8 mouse cellular contexts compared by ENCODE assay signal in genomic region chr4:109657021-109657850, GRCm38 (mm10). TPM values are rescaled to one million over a fixed set of nuclear protein-coding genes. Genes with fewer than 3 reads are reported as not detected.
DNase-seq lines count a peak whose midpoint lies in the region; ATAC-seq and TF ChIP-seq lines count a peak whose summit lies in the region.

No protein-coding gene starts in this region.

- DNase-seq in layer of hippocampus, postnatal 10 days (ENCODE audit: low spot score in 2 of 2): peak; percentile 38 to 53
- no peak for DNase-seq in layer of hippocampus, adult 9-11 months
- peak; percentile 68 for DNase-seq in hindbrain, embryonic 11.5 days (ENCODE audit: low spot score)
- no peak for DNase-seq in limb, embryonic 14.5 days (ENCODE audit: low spot score)

- H3K36me3 ChIP-seq in forebrain, embryonic 12.5 days (replicated peaks): no peaks in the 10 kb centered on the region
- H3K36me3 ChIP-seq in hindbrain, embryonic 11.5 days (ENCODE audit: control insufficient read depth, insufficient read depth, low read length): no peaks in the 10 kb centered on the region
- no peaks in the 10 kb centered on the region for H3K36me3 ChIP-seq in limb, embryonic 14.5 days (ENCODE audit: control insufficient read depth, insufficient read depth, low read length)
- no peaks in the 10 kb centered on the region for H3K36me3 ChIP-seq in midbrain, embryonic 16.5 days (ENCODE audit: control insufficient read depth, insufficient read depth, low read length)
- H3K36me3 ChIP-seq in stomach, embryonic 16.5 days (ENCODE audit: control insufficient read depth, insufficient read depth, low read length): no peaks in the 10 kb centered on the region

- H3K4me2 ChIP-seq in forebrain, embryonic 12.5 days: peak overlapping the region; percentile 52
- H3K4me2 ChIP-seq in hindbrain, embryonic 11.5 days (replicated peaks; ENCODE audit: low read depth, low read length): peak overlapping the region; percentile 29
- H3K4me2 ChIP-seq in limb, embryonic 14.5 days (replicated peaks; ENCODE audit: low read depth, low read length, severe bottlenecking): peak overlapping the region; percentile 62
- H3K4me2 ChIP-seq in midbrain, embryonic 16.5 days (ENCODE audit: low read length): peak overlapping the region; percentile 54
- H3K4me2 ChIP-seq in stomach, embryonic 16.5 days (ENCODE audit: low read depth, low read length): peak overlapping the region; percentile 78

- no peaks in the 10 kb centered on the region for H3K9me3 ChIP-seq in forebrain, embryonic 12.5 days
- H3K9me3 ChIP-seq in hindbrain, embryonic 11.5 days (ENCODE audit: control insufficient read depth, low read length): no peaks in the 10 kb centered on the region
- no peaks in the 10 kb centered on the region for H3K9me3 ChIP-seq in limb, embryonic 14.5 days (ENCODE audit: control insufficient read depth, low read length)
- H3K9me3 ChIP-seq in midbrain, embryonic 16.5 days (replicated peaks; ENCODE audit: control insufficient read depth, low read length, poor library complexity, severe bottlenecking): no peaks in the 10 kb centered on the region
- H3K9me3 ChIP-seq in stomach, embryonic 16.5 days (replicated peaks; ENCODE audit: control insufficient read depth, low read length): no peaks in the 10 kb centered on the region

- TF ChIP-seq POLR2A in limb, embryonic 14.5 days (IDR thresholded peaks at IDR 0.05; ENCODE audit: borderline replicate concordance, extremely low read depth, insufficient read depth, insufficient read length): no peak

- H3K4me3 ChIP-seq in brown adipose tissue, adult 24 weeks (ENCODE audit: insufficient read depth, low read depth, low read length): peak overlapping the region; percentile 90
- peak overlapping the region; percentile 30 for H3K4me3 ChIP-seq in forebrain, embryonic 12.5 days (replicated peaks)
- H3K4me3 ChIP-seq in hindbrain, embryonic 11.5 days (ENCODE audit: low read depth, low read length): peak overlapping the region; percentile 10
- peak overlapping the region; percentile 37 for H3K4me3 ChIP-seq in limb, embryonic 14.5 days (replicated peaks; ENCODE audit: low read length)
- H3K4me3 ChIP-seq in midbrain, embryonic 16.5 days (ENCODE audit: low read depth, low read length): peak overlapping the region; percentile 28
- peak overlapping the region; percentile 39 for H3K4me3 ChIP-seq in stomach, embryonic 16.5 days (replicated peaks; ENCODE audit: low read length)

- H3K27ac ChIP-seq in brown adipose tissue, adult 24 weeks (replicated peaks; ENCODE audit: low read depth, low read length): peak overlapping the region; percentile 86
- no peak overlapping the region for H3K27ac ChIP-seq in forebrain, embryonic 12.5 days
- H3K27ac ChIP-seq in hindbrain, embryonic 11.5 days (ENCODE audit: low read depth, low read length): no peak overlapping the region
- H3K27ac ChIP-seq in limb, embryonic 14.5 days (replicated peaks; ENCODE audit: low read depth, low read length): no peak overlapping the region
- H3K27ac ChIP-seq in midbrain, embryonic 16.5 days (ENCODE audit: low read length): no peak overlapping the region
- no peak overlapping the region for H3K27ac ChIP-seq in stomach, embryonic 16.5 days (ENCODE audit: low read length)

- H3K4me1 ChIP-seq in brown adipose tissue, adult 24 weeks (ENCODE audit: control insufficient read depth, insufficient read depth, insufficient read length, low read length): peaks cover 3% of the 10 kb centered on the region
- peaks cover 13% of the 10 kb centered on the region for H3K4me1 ChIP-seq in forebrain, embryonic 12.5 days
- peaks cover 6% of the 10 kb centered on the region for H3K4me1 ChIP-seq in hindbrain, embryonic 11.5 days (replicated peaks; ENCODE audit: control insufficient read depth, insufficient read depth, low read length)
- H3K4me1 ChIP-seq in limb, embryonic 14.5 days (ENCODE audit: control insufficient read depth, insufficient read depth, low read length): peaks cover 11% of the 10 kb centered on the region
- H3K4me1 ChIP-seq in midbrain, embryonic 16.5 days (ENCODE audit: control insufficient read depth, insufficient read depth, low read length): peaks cover 5% of the 10 kb centered on the region
- H3K4me1 ChIP-seq in stomach, embryonic 16.5 days (ENCODE audit: control insufficient read depth, insufficient read depth, low read length): peaks cover 5% of the 10 kb centered on the region

- ATAC-seq in forebrain, embryonic 12.5 days (ENCODE audit: low FRiP score): peak; percentile 63; the same call in 1 of the 2 replicates
- peak; percentile 76 for ATAC-seq in hindbrain, embryonic 11.5 days (ENCODE audit: low FRiP score)
- ATAC-seq in limb, embryonic 14.5 days (ENCODE audit: low FRiP score, low read depth): peak; percentile 53
- ATAC-seq in midbrain, embryonic 16.5 days: peak; percentile 70; the same call in 1 of the 2 replicates
- ATAC-seq in stomach, embryonic 16.5 days (ENCODE audit: insufficient read depth, low FRiP score): peak; percentile 68; the same call in 1 of the 2 replicates

- H3K9ac ChIP-seq in forebrain, embryonic 12.5 days: no peak overlapping the region
- no peak overlapping the region for H3K9ac ChIP-seq in hindbrain, embryonic 11.5 days (ENCODE audit: low read depth, low read length)
- H3K9ac ChIP-seq in limb, embryonic 14.5 days (ENCODE audit: low read depth, low read length, severe bottlenecking): peak overlapping the region; percentile 25
- H3K9ac ChIP-seq in midbrain, embryonic 16.5 days (ENCODE audit: low read depth, low read length): no peak overlapping the region
- peak overlapping the region; percentile 58 for H3K9ac ChIP-seq in stomach, embryonic 16.5 days (ENCODE audit: low read length)

- H3K27me3 ChIP-seq in forebrain, embryonic 12.5 days: peaks cover 57% of the 10 kb centered on the region
- H3K27me3 ChIP-seq in hindbrain, embryonic 11.5 days (ENCODE audit: control insufficient read depth, insufficient read depth, low read length): peaks cover 63% of the 10 kb centered on the region
- peaks cover 61% of the 10 kb centered on the region for H3K27me3 ChIP-seq in limb, embryonic 14.5 days (ENCODE audit: control insufficient read depth, insufficient read depth, low read length)
- H3K27me3 ChIP-seq in midbrain, embryonic 16.5 days (ENCODE audit: control insufficient read depth, insufficient read depth, low read depth, low read length): peaks cover 28% of the 10 kb centered on the region
- H3K27me3 ChIP-seq in stomach, embryonic 16.5 days (ENCODE audit: control insufficient read depth, insufficient read depth, low read length): peaks cover 40% of the 10 kb centered on the region

- WGBS in forebrain, embryonic 12.5 days: under 1% methylated on average over 53 of the region's 53 CpGs
- WGBS in hindbrain, embryonic 11.5 days: under 1% methylated on average over 40 of the region's 53 CpGs
- WGBS in limb, embryonic 14.5 days: 2% methylated on average over 51 of the region's 53 CpGs
- under 1% methylated on average over 49 of the region's 53 CpGs for WGBS in midbrain, embryonic 16.5 days
- WGBS in stomach, embryonic 16.5 days: 2% methylated on average over 53 of the region's 53 CpGs

RNA-seq across cellular contexts. Expression of gene Cdkn2c, which starts 9.8 kb away (rescaled TPM):
- total RNA-seq in layer of hippocampus, postnatal 10 days (2021): 1 to 10 TPM; 6.7 to 8.5 TPM
- polyA plus RNA-seq in brown adipose tissue, adult 24 weeks (2012; ENCODE audit: insufficient read depth, insufficient read length, missing spikeins): 114 and 124 TPM in 2 replicates
- polyA plus RNA-seq in forebrain, embryonic 12.5 days (2016; fragmentation: Nextera tagmentation; extraction: Ambion mirVana): 12.6 and 13.9 TPM in 2 replicates
- 5.1 and 5.5 TPM in 2 replicates for polyA plus RNA-seq in hindbrain, embryonic 11.5 days (2014; fragmentation: Nextera tagmentation; extraction: Ambion mirVana)
- polyA plus RNA-seq in limb, embryonic 14.5 days (2012; rRNA removed): 12.6 and 14.5 TPM in 2 replicates
- 11.8 and 13.4 TPM in 2 replicates for polyA plus RNA-seq in limb, embryonic 14.5 days (2014; fragmentation: Nextera tagmentation; extraction: Ambion mirVana)
- polyA plus RNA-seq in midbrain, embryonic 16.5 days (2015; fragmentation: Nextera tagmentation; extraction: Ambion mirVana): 1.7 and 2.0 TPM in 2 replicates
- polyA plus RNA-seq in stomach, embryonic 16.5 days (2015; fragmentation: Nextera tagmentation; extraction: Ambion mirVana): 6.5 and 9.0 TPM in 2 replicates

RNA-seq across cellular contexts. Expression of gene Faf1, which starts 19.2 kb away (rescaled TPM):
- total RNA-seq in layer of hippocampus, postnatal 10 days (2021): 10 to 100 TPM; 31.6 to 33.7 TPM
- polyA plus RNA-seq in brown adipose tissue, adult 24 weeks (2012; ENCODE audit: insufficient read depth, insufficient read length, missing spikeins): 26.6 and 28.3 TPM in 2 replicates
- polyA plus RNA-seq in forebrain, embryonic 12.5 days (2016; fragmentation: Nextera tagmentation; extraction: Ambion mirVana): 40.7 and 43.2 TPM in 2 replicates
- polyA plus RNA-seq in hindbrain, embryonic 11.5 days (2014; fragmentation: Nextera tagmentation; extraction: Ambion mirVana): 41.5 and 48.3 TPM in 2 replicates
- polyA plus RNA-seq in limb, embryonic 14.5 days (2012; rRNA removed): 14.2 and 16.8 TPM in 2 replicates
- 32.2 and 33.0 TPM in 2 replicates for polyA plus RNA-seq in limb, embryonic 14.5 days (2014; fragmentation: Nextera tagmentation; extraction: Ambion mirVana)
- 29.9 and 32.0 TPM in 2 replicates for polyA plus RNA-seq in midbrain, embryonic 16.5 days (2015; fragmentation: Nextera tagmentation; extraction: Ambion mirVana)
- polyA plus RNA-seq in stomach, embryonic 16.5 days (2015; fragmentation: Nextera tagmentation; extraction: Ambion mirVana): 16.0 and 17.0 TPM in 2 replicates

Comparison
In these comparisons a context has a peak if more than half of its experiments do, and no peak if none do; other contexts are left out.
1. DNase-seq: peak in layer of hippocampus, postnatal 10 days (2 of 2) and hindbrain, embryonic 11.5 days (single experiment); none in layer of hippocampus, adult 9-11 months (single experiment) and limb, embryonic 14.5 days (single experiment).
2. H3K4me3 ChIP-seq: peak in every context shown above with its lines; median percentile 90 in brown adipose tissue, adult 24 weeks; 39 in stomach, embryonic 16.5 days; 37 in limb, embryonic 14.5 days; 30 in forebrain, embryonic 12.5 days; 28 in midbrain, embryonic 16.5 days; 10 in hindbrain, embryonic 11.5 days.
3. H3K9ac ChIP-seq: peak in limb, embryonic 14.5 days (single experiment) and stomach, embryonic 16.5 days (single experiment); none in forebrain, embryonic 12.5 days (single experiment), hindbrain, embryonic 11.5 days (single experiment) and midbrain, embryonic 16.5 days (single experiment).
4. Peak in every context shown above with its lines, with median percentiles within 50 percentile points of each other: ATAC-seq and H3K4me2 ChIP-seq.